8 mouse cellular contexts compared by ENCODE assay signal in the genomic region with DNA sequence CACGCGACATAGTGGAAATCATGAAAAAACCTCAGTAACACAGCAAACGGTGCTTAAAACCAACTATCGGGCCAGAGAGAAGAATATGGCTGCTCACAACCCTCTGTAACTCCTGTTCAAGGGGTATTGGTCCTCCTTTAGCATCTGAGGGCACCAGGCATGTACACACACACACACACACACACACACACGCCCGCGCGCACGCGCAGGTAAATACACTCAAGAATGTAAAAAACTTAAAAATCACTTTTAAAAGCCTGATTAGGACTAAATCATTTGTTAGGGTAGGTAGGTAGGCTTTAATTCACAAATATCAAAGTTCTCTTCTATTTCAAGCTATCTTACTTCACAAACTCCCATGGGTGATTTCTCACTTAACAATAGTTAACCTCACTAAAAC. TPM values are rescaled to one million over a fixed set of nuclear protein-coding genes. Genes with fewer than 3 reads are reported as not detected.
DNase-seq lines count a peak whose midpoint lies in the region; ATAC-seq and TF ChIP-seq lines count a peak whose summit lies in the region.

No protein-coding gene starts in this region.

- H3K9me3 ChIP-seq in heart, embryonic 12.5 days (replicated peaks): no peaks in the 10 kb centered on the region
- no peaks in the 10 kb centered on the region; the same call in 1 of the 2 replicates for H3K9me3 ChIP-seq in E14TG2a.4 (ENCODE audit: low read length)
- no peaks in the 10 kb centered on the region for H3K9me3 ChIP-seq in hindbrain, embryonic 10.5 days
- no peaks in the 10 kb centered on the region for H3K9me3 ChIP-seq in liver, embryonic 16.5 days (replicated peaks; ENCODE audit: control insufficient read depth, low read length)

- no peaks in the 10 kb centered on the region for H3K27me3 ChIP-seq in heart, embryonic 12.5 days (replicated peaks)
- H3K27me3 ChIP-seq in E14TG2a.4 (ENCODE audit: insufficient read depth, low read length): no peaks in the 10 kb centered on the region
- no peaks in the 10 kb centered on the region for H3K27me3 ChIP-seq in hindbrain, embryonic 10.5 days (ENCODE audit: insufficient read depth, poor library complexity, severe bottlenecking)
- H3K27me3 ChIP-seq in liver, embryonic 16.5 days (ENCODE audit: control insufficient read depth, insufficient read depth, low read depth, low read length): no peaks in the 10 kb centered on the region

- ATAC-seq in heart, embryonic 12.5 days (ENCODE audit: insufficient number of reproducible peaks, low FRiP score): no peak
- ATAC-seq in liver, embryonic 16.5 days (ENCODE audit: low read depth): no peak

- H3K4me1 ChIP-seq in heart, embryonic 12.5 days (replicated peaks): peaks cover 32% of the 10 kb centered on the region
- peaks cover 72% of the 10 kb centered on the region for H3K4me1 ChIP-seq in E14TG2a.4 (replicated peaks; ENCODE audit: low read depth, low read length)
- peaks cover 34% of the 10 kb centered on the region for H3K4me1 ChIP-seq in hindbrain, embryonic 10.5 days (replicated peaks)
- peaks cover 37% of the 10 kb centered on the region for H3K4me1 ChIP-seq in liver, embryonic 16.5 days (ENCODE audit: control insufficient read depth, low read depth, low read length)

- no peak overlapping the region for H3K27ac ChIP-seq in heart, embryonic 12.5 days (ENCODE audit: poor library complexity, severe bottlenecking)
- no peak overlapping the region for H3K27ac ChIP-seq in hindbrain, embryonic 10.5 days
- H3K27ac ChIP-seq in liver, embryonic 16.5 days (ENCODE audit: low read length): no peak overlapping the region

- no peaks in the 10 kb centered on the region for H3K36me3 ChIP-seq in heart, embryonic 12.5 days
- H3K36me3 ChIP-seq in E14TG2a.4 (ENCODE audit: insufficient read depth, low read length): no peaks in the 10 kb centered on the region
- H3K36me3 ChIP-seq in hindbrain, embryonic 10.5 days: 0 out of 2 replicates have a peak, but pooled peaks cover 4% of the 10 kb centered on the region
- no peaks in the 10 kb centered on the region for H3K36me3 ChIP-seq in liver, embryonic 16.5 days (ENCODE audit: control insufficient read depth, insufficient read depth)

- TF ChIP-seq CTCF in E14TG2a.4 (conservative IDR thresholded peaks at IDR 0.05; ENCODE audit: low read length): no peak

- H3K4me2 ChIP-seq in heart, embryonic 12.5 days: peak overlapping the region; percentile 42
- H3K4me2 ChIP-seq in liver, embryonic 16.5 days (ENCODE audit: low read depth, low read length): peak overlapping the region; percentile 79

- intact Hi-C loops in heart, postnatal 10 days (cut with DNase I): no loop called here

- H3K4me3 ChIP-seq in heart, embryonic 12.5 days: peak overlapping the region; percentile 19; the same call in 1 of the 2 replicates
- H3K4me3 ChIP-seq in E14TG2a.4 (replicated peaks; ENCODE audit: low read length): 0 out of 2 replicates have a peak overlapping the region, but pooled peaks have one; percentile 98
- peak overlapping the region; percentile 95 for H3K4me3 ChIP-seq in hindbrain, embryonic 10.5 days
- H3K4me3 ChIP-seq in liver, embryonic 16.5 days (ENCODE audit: low read depth, low read length): peak overlapping the region; percentile 98

- WGBS in heart, embryonic 12.5 days: 91% methylated on average over 10 of the region's 10 CpGs
- 96% methylated on average over 10 of the region's 10 CpGs for WGBS in hindbrain, embryonic 10.5 days
- 80% methylated on average over 10 of the region's 10 CpGs for WGBS in liver, embryonic 16.5 days (ENCODE audit: insufficient replicate concordance)

- peak overlapping the region; percentile 53; the same call in 1 of the 2 replicates for H3K9ac ChIP-seq in heart, embryonic 12.5 days
- no peak overlapping the region; the same call in 1 of the 2 replicates for H3K9ac ChIP-seq in liver, embryonic 16.5 days (ENCODE audit: low read depth, low read length)

- no peak for DNase-seq in heart, postnatal 10 days
- no peak for DNase-seq in hindbrain, embryonic 10.5 days (ENCODE audit: low spot score)
- DNase-seq in right cerebral cortex, postnatal 4 days: no peak
- no peak for DNase-seq in frontal cortex, postnatal 10 days (ENCODE audit: low spot score in 2 of 2)
- DNase-seq in layer of hippocampus, postnatal 10 days (ENCODE audit: low spot score in 2 of 2): no peak

RNA-seq across cellular contexts. Expression of gene Grb2, which starts 1.8 kb away (rescaled TPM):
- 95.9 and 113 TPM in 2 replicates for polyA plus RNA-seq in heart, embryonic 12.5 days (2016; fragmentation: Nextera tagmentation; extraction: Ambion mirVana)
- 100 to 1,000 TPM; 122 to 144 TPM for total RNA-seq in heart, postnatal 10 days (2021)
- 92.7 and 119 TPM in 2 replicates for polyA plus RNA-seq in hindbrain, embryonic 10.5 days (2016; fragmentation: Nextera tagmentation; extraction: Ambion mirVana)
- 49.1 and 53.1 TPM in 2 replicates for polyA plus RNA-seq in liver, embryonic 16.5 days (2015; fragmentation: Nextera tagmentation; extraction: Ambion mirVana)
- 100 to 1,000 TPM; 160 to 186 TPM for total RNA-seq in layer of hippocampus, postnatal 10 days (2021)

RNA-seq across cellular contexts. Expression of gene Tmem94, which starts 58.6 kb away (rescaled TPM):
- 52.4 and 52.5 TPM in 2 replicates for polyA plus RNA-seq in heart, embryonic 12.5 days (2016; fragmentation: Nextera tagmentation; extraction: Ambion mirVana)
- total RNA-seq in heart, postnatal 10 days (2021): 100 to 1,000 TPM; 106 to 116 TPM
- 42.0 and 47.4 TPM in 2 replicates for polyA plus RNA-seq in hindbrain, embryonic 10.5 days (2016; fragmentation: Nextera tagmentation; extraction: Ambion mirVana)
- polyA plus RNA-seq in liver, embryonic 16.5 days (2015; fragmentation: Nextera tagmentation; extraction: Ambion mirVana): 8.9 and 10.4 TPM in 2 replicates
- 10 to 100 TPM; 33.4 to 38.2 TPM for total RNA-seq in layer of hippocampus, postnatal 10 days (2021)

Comparison
In these comparisons a context has a peak if more than half of its experiments do, and no peak if none do; other contexts are left out.
1. H3K4me3 ChIP-seq: peak in every context shown above with its lines; median percentile 98 in E14TG2a.4; 98 in liver, embryonic 16.5 days; 95 in hindbrain, embryonic 10.5 days; 19 in heart, embryonic 12.5 days.